Mouse (Mus musculus) left cerebral cortex, postnatal 36 days (tissue): ENCODE results near the gene Zbtb49. TPM values are rescaled to one million over a fixed set of nuclear protein-coding genes. Genes with fewer than 3 reads are reported as not detected.
A peak's percentile ranks its signal among the peaks of the same experiment; 100 is the strongest.

Source experiments
- DNase-seq, 2 experiments: peaks; one replicate each; pipeline ENCODE4 v3.0.0; 2021 to 2022; ENCODE audit warnings: low spot score in 2 of 2, mixed read lengths in 1 of 2
- intact Hi-C: fragments of 180-260 bp; cut with DNase I; formaldehyde crosslinking; loops from one replicate; pipeline ENCODE4 v1.15.1; 2025
- total RNA-seq, 2 experiments: library from RNA; stranded (reverse); gene quantifications; 2 replicates each; pipeline ENCODE4 v1.2.3; 2021

Zbtb49 gene
- total RNA-seq = 10 to 100 TPM; 15.5 to 21.4 TPM

DNA sequence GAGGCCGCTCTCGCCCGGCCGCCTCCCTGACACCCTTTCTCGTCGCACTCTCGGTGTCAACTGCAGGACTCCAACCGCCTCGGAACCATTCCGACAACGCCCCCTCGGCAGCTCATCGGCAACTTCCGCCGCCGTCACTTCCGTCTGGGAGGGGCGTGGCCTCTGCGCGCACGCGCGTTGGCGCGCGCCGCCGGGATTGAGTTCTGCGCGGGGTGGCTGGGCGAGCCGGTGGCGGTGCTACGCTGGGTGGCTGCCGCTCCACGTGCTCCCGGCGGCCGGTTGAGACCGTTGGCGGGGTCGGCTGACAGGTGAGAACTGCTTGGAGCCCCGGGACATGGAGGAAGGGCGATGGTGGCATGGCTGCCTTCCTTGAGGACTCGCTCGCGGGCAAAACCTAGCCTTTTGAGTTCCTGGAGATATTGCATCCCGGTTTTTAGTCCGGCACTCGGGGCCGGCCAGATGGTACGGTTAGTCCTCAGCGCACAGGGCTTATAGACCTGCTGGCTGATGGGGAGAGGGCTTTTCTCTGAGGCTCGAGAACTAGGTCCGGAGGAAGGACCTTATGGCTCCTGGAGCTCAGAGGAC, at the start of gene Zbtb49, which contains the start of gene Lyar:
TSS of gene Zbtb49 (minus strand) at position 130 of the 585 bp plus-strand sequence.
TSS of gene Lyar (plus strand) at position 143 of the 585 bp plus-strand sequence.
- DNase-seq = peak; percentile 94 to 95
- intact Hi-C loops = loop anchor here (2.0 kb wide), 1 partner anchor 40 kb away; the partner anchor contains the start of gene Tmem128

DNA sequence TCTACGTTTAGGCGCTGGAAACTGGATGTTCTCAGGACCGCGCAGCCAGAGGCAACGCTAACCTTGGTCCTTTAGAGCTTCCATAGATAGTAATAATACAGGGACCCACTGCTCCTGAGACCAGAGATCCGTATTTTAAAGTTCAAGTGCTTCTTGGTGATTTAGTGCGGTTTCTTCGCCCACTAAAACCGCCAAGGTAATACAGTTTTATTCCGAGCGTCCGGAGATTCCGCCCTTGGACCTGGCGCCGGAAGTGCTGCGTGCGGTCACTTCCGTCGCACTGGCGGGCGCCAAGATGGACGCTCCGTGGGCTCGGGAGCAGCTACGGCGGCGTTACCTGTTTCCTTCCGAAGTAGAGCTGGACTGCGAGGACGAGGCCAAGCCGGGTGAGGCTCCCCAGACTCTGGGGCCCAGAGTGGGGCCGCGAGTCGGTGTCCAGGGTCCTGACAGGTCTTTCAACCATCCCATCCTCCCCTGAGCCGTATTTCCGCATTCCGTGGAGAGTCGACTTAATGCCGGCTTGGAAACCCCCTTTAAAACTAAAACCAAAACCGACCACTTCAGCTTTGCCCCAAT, 39.9 kb upstream of the Zbtb49 start, which contains the start of gene Tmem128:
TSS of gene Tmem128 (plus strand) at position 79 of the 576 bp plus-strand sequence.
- peak; percentile 80 to 82 for DNase-seq
- intact Hi-C loops = loop anchor here (2.0 kb wide), 1 partner anchor 39 kb away; the partner anchor contains the start of genes Lyar and Zbtb49

DNA sequence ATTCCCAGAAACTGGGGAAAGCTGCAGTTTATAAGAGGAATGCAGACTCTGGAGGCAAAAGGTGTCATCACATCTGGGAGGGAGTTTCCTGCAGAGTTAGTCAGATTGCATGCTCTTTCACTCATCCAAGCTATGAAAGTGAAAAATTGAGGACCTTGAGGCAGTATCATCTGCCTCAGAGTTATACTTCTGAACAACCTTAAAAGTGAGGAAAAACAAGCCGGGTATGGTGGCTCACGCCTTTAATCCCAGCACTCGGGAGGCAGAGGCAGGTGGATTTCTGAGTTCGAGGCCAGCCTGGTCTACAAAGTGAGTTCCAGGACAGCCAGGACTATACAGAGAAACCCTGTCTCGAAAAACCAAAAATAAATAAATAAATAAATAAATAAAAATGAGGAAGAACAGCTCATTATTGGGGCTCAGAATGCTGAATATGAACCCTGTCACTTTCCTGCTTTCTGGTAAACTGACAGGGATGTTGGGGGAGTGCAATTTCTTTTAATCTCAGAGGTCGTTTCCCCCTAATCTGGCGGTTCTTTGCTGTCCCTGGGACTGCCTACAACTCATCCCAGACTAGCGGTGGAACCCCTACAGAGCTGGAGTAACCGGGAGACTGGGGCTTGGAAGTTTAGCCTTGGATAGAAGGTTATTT, 39.3 kb upstream of the Zbtb49 start:
- intact Hi-C loops = loop anchor here (2.0 kb wide), 1 partner anchor 39 kb away; the partner anchor contains the start of genes Lyar and Zbtb49
- no peak for DNase-seq

DNA sequence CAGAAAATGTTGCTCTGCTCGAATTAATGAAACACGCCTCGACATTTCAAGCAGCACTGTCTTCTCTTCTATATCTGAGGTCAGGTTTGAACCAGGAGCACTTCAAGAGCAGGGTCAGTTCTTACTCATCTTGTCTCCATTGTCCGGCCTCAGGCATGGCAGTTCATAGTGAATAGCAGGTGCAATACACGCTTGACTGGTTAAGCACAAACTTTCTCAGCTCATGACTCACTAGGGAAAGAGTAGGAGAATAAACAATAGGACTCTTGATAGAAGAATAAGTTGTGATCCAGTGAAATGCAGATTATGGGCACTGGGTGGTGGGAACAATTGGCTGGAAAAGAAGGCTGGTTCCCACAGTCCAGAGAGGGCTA, 38.5 kb upstream of the Zbtb49 start:
- intact Hi-C loops = no loop called here
- no peak for DNase-seq

GRCm38 (mm10) chr5:38258034-38258772, 37.9 kb upstream of the Zbtb49 start:
- peak in 1 of 2 experiments; percentile 16 for DNase-seq
- intact Hi-C loops = no loop called here

GRCm38 (mm10) chr5:38256551-38256950, 36.3 kb upstream of the Zbtb49 start:
- DNase-seq = no peak
- intact Hi-C loops = no loop called here

- intact Hi-C loops = no loop called here
- DNase-seq = no peak
These were observed 35.4 kb upstream of the Zbtb49 start for GRCm38 (mm10) chr5:38255644-38256043.

GRCm38 (mm10) chr5:38255195-38255594, 34.9 kb upstream of the Zbtb49 start:
- intact Hi-C loops = no loop called here

GRCm38 (mm10) chr5:38241966-38242365, 21.7 kb upstream of the Zbtb49 start:
- no peak for DNase-seq
- intact Hi-C loops = no loop called here

More at GRCm38 (mm10) chr5:38255195-38255594, 34.9 kb upstream of the Zbtb49 start:
- DNase-seq = no peak

- DNase-seq = no peak
- intact Hi-C loops = no loop called here
These were observed 21.2 kb upstream of the Zbtb49 start for GRCm38 (mm10) chr5:38241473-38241834.

GRCm38 (mm10) chr5:38240727-38241472, 20.6 kb upstream of the Zbtb49 start:
- intact Hi-C loops = no loop called here
- no peak for DNase-seq

DNA sequence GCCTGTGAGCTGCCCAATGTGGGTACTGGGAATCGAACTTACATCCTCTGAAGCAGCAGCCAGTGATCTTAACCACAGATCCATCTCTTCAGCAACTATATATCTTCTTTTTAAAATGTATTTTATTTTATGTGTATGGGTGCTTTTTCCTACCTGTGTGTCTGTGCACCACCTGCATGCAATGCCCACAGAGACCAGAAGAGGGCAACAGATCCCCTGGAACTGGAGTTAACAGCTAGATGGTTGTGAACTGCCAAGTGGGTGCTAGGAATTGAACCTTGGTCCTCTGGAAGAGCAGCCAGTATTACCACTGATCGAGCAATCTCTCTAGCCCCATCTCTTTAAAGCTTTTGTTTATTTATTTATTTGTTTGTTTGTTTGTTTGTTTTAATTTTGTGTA, 16.4 kb upstream of the Zbtb49 start:
- no peak for DNase-seq
- intact Hi-C loops = no loop called here

- intact Hi-C loops = no loop called here
- DNase-seq = no peak
These were observed 15.2 kb upstream of the Zbtb49 start for GRCm38 (mm10) chr5:38235422-38235821.

DNA sequence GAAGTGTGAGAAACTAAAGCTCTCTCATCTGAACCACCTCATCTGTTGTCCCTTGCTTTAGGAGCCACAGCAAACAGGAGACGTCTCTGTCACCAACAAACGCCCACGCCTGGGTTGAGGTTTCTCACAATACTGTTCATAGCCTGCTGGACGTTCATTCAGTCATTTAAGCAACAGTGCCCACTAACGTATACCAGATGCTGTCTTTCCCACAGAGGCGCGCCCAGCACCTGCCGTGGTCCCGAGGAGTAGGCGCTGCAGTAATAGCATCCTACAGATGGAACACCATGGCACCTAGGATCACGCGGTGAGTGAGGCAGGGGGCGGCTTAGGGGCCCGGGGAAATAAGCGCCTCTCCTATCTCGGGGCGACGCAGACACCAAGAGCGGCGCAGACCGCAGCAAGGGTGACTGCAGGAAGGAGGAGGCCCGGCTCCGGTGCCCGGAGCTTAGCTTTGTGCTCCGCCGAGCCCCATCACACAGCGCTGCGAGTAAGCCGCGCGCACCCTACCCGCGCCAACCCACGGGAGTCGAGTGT, 418 bp downstream of the Zbtb49 start:
- DNase-seq = no peak
- intact Hi-C loops = loop anchor here (2.0 kb wide), 1 partner anchor 41 kb away; the partner anchor contains the start of gene Tmem128

DNA sequence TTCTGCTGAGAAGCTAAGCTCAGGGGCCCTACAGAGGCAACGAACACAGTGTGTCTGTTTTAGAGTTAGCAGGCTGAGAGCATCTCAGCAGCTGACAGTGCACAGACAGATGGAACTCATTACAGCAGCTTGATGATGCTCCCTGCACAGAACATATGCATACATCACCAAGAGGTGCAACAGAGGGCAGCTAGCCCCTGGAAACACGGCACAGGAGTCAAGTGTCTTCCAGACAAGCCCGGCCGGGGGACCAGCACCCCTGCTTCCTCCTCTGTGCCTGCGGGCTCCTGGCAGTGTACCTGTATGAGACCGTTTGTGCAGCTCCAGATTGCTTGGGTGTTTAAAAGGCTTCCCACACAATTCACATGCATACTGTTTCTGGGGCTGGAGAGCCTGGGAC, 7.2 kb downstream of the Zbtb49 start:
- intact Hi-C loops = no loop called here
- DNase-seq = no peak

GRCm38 (mm10) chr5:38211691-38212090, 8.6 kb downstream of the Zbtb49 start:
- intact Hi-C loops = no loop called here
- DNase-seq = no peak

DNA sequence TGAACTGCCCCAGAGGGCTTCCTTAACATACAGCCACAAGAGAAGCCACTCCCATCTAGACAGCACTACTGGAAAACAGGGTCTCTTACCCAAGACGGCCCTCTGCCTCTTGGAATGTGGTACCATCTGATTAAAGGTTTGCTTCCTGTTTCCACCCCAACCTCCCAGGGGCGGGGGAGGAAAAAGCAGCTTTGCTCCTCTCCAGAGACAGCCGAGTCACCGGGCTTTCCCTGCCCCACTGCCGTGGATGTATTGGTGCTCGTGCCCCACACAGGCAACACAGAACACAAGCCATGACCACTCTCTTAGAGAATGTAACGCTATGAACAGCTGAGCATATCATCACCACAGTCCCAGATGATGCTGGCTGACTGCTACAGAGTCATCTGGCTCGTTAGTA, 11.3 kb downstream of the Zbtb49 start:
- intact Hi-C loops = no loop called here
- DNase-seq = no peak

GRCm38 (mm10) chr5:38205303-38205726, 14.9 kb downstream of the Zbtb49 start:
- peak; percentile 28 to 44 for DNase-seq
- intact Hi-C loops = no loop called here

DNA sequence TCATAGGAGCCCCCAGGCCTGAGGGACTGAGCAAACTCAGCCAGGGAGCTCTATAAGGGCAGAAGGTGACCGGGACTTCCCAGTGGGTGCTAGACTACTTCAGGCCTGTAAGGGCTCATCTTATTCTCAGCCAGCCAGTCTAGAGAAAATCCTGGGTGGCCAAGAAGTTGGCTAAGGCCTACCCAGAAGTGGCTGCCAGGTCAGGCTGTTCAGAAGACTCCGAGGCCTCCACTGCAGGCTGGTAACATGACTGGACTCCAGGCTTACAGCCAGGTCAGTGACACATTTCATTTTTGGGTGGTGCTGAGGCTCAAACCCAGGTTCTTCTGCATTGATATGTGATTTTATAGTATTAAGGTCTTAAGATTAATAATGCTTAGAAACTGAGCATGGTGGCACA, 20.6 kb downstream of the Zbtb49 start:
- no peak for DNase-seq
- intact Hi-C loops = no loop called here
